Mouse (Mus musculus): ENCODE results near the gene Trpm5.

The Trpm5 gene

DNA sequence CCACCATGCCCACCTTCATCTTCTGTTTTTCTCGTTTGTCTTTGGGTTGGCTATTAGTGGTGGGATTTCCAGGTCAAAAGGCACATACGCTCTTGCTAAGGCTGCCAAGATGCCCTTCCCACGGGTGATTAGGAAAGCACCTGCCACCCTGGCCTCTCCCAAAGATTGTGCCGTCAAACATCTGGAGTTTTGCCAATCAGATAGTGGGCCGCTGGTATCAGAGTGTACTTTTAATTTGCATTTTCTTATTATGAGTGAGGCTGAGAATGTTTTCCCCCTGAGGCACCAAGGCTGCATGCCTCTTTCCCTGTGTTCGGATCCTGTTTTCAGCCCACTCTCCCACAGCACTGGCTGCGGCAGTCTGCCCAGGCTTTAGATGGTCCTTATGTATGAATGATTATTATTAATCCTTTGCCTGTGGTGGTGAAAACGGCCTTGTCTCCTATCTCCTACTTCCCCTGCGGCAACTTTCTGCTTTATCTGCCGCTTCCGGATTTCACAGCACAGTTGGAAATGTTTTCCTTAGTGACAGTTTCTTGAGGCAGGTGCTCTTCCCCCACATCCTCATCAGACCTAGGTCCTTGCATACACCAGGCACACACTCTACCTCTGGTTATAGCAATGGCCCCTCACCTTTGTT lies 10.9 kb upstream of the Trpm5 start:
- no peak for DNase-seq (ENCODE audit: low spot score)

DNA sequence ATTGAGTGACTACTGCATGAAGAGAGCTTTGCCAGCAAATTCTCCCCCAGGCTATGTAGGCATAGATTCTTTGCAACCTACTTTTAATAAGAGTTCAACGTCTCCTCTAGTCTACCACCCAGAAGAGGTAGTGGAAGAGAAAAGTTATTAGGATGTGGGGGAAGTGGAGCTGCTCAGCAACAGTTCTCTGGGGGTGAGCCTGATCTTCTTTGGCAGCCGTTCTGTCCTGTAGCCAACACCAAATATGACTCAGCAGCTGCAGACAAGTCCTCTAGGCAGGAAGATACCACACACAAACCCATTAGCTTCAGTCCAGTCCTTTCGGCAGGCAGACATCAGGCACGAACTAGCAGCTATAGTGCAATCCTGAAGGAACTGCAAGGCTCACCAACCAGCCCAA lies 6.3 kb upstream of the Trpm5 start:
- peak; percentile 6 for DNase-seq (ENCODE audit: low spot score)

- no peak for DNase-seq (ENCODE audit: low spot score)
Measured at GRCm38 (mm10) chr7:143095554-143095907, 1.1 kb upstream of the Trpm5 start.

DNA sequence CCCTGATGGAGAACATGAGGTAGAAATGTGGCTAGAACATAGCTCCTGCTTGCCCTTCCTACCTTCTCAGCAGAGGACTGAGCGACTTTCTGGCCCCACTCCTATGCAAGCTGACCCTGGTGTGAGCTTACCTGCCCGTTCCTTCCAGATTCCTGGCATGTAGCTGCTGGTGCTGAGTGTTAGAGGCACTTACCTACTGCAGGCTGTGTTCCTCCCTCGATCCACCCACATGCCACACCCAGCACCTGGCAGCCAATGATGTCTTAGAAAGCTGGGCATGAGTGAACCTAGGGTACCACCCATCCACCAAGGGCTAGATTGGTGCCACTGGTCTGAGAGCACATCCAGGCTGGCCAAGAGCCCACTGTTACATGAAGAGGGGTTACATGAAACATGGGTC lies 595 bp downstream of the Trpm5 start:
- no peak for DNase-seq (ENCODE audit: low spot score)

- peak; percentile 27 for DNase-seq (ENCODE audit: low spot score)
Measured at GRCm38 (mm10) chr7:143087070-143087579, 7.3 kb downstream of the Trpm5 start.

- peak; percentile 65 for DNase-seq (ENCODE audit: low spot score)
Measured at GRCm38 (mm10) chr7:143086366-143086765, 8.1 kb downstream of the Trpm5 start.

DNA sequence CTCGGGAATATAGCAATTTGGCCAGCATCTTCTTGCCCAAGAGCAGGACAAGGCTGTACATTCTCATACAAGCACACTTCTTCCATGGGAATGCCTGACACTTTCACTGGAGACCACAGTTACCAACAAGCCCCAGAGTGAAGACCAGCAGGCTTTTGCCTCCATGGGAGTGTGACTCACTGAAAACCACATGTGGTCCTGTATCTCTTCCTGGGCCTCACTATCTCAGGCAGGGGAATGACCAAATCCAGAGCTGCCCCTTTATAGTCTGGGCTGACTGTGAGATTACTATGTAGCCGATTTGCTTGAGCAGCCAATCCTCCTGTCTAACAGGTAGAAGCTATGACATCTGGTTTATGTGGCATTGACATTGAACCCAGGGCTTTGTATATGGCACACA lies 10.7 kb downstream of the Trpm5 start:
- DNase-seq (ENCODE audit: low spot score) = no peak

DNA sequence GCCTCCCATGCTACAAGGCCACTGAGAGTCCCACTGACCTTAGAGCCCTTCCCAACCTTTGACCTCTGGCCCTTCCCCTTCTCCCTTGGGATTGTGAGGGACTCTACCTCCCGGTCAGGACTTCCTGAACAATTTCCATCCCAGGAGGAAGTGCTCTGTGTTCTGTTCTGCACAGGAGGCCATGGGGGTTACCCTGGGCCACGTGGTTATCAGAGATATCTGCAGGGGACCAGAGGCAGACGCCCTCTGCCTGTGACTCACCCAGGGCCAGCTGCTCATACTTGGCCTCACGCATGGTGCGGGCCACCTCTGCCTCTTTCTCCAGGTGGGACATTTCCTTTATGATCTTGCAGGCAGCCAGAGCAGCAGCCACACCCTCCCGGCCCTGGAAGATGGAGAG lies 12.4 kb downstream of the Trpm5 start:
- no peak for DNase-seq (ENCODE audit: low spot score)

DNA sequence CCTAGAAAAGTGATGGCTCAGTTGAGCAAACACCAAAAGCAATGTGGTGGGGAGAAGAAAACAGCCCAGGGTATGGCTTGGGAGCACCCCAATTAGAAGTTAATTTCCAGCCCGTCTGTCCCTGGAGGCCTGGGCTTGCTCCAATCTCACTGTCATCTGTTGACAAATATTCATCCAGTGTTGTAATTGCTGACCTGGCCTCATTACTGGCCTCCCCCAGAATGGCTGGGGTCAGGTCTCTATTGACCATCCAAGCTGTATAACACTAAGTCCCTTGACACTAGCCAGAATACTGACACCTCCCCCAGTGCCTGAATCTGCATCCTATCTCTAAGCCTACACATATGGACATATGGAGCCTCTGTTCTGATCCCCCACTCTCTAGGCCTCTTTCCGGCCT lies 17.1 kb downstream of the Trpm5 start:
- no peak for DNase-seq (ENCODE audit: low spot score)

GRCm38 (mm10) chr7:143075394-143075793 lies 19.0 kb downstream of the Trpm5 start:
- no peak for DNase-seq (ENCODE audit: low spot score)

GRCm38 (mm10) chr7:143073086-143073485 lies 21.4 kb downstream of the Trpm5 start:
- peak; percentile 36 for DNase-seq (ENCODE audit: low spot score)

DNA sequence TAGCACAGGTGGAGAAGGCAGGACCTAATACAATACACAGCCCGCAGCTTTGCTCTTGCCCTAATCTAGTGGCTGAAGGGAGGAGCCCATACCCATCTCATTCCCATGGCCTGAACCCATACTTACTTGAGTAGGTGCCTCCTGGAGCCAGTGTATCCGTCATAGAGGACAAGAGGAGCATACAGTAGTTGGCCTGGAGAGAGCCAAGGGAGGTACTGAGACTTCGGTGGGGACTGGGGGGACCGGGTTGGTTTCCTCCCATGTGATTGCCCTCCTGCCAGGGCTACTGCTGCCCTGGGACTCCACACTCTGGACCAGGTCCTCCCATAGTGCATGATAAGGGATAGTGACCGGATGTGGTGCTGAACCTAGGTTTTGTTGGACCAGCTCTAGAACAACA lies 21.8 kb downstream of the Trpm5 start:
- DNase-seq (ENCODE audit: low spot score) = no peak

- no peak for DNase-seq (ENCODE audit: low spot score)
Measured at GRCm38 (mm10) chr7:143070506-143071070, 23.9 kb downstream of the Trpm5 start.

DNA sequence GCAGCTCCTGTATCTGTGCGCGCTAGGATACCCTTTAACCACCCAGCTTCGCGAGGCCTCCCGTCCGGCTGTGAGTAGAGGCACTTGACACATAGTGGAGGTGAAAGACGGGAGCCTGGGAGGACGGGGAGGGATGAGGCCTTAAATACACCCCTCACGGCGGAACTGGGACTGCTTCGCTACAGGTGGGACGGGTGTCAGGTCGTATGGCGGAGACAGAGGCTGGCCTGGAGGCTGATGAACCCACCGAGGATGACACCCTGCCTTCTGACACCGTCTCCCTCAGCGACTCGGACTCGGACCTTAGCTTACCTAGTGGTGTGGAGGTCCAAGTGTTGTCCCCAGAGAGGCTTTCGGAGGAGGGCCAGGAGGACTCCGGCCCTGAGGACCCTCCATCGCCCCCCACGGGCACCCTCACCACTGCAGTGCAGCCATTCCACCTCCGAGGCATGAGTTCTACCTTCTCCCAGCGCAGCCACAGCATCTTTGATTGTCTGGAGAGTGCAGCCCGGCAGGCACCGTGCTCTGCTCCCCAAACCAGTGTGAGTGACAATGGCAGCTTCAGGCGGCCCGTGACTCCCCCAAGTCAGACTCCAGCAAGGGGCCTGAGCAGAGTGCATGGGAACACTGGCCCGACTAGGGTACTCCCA lies 24.6 kb downstream of the Trpm5 start:
- DNase-seq (ENCODE audit: low spot score) = no peak

- DNase-seq (ENCODE audit: low spot score) = peak; percentile 100
Measured at GRCm38 (mm10) chr7:143068882-143069591, 25.4 kb downstream of the Trpm5 start, which contains the start of gene Tssc4. Gene Tssc4 (plus strand): TSS chr7:143069249.

DNA sequence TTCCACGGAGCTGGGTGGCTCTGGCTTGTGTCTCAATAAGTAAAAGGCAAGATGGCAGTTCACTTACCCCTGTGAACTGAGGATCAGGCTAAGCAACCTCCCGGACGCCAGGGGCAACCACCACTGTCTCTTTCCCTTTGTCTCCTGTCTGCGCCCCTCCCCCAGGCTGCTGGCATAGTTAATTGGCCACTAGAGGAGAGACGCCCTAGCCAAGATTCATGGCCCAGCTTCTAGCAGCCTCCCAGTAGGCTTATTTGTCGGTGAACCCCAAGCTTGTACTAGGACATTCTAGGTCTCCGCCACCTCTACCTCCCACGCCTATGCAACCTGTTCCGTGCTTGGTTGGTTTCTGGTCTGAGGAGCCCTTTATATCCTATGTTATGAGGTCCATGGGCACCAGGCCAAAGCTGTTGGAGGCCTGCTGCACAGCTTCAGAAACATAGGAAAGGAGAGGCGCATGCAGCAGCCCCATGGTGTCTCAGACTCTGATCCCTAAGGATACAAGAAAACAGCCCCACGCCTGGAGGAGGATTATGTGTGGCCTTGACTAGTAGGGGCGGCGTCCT lies 26.0 kb downstream of the Trpm5 start:
- DNase-seq (ENCODE audit: low spot score) = peak; percentile 57

- DNase-seq (ENCODE audit: low spot score) = no peak
Measured at GRCm38 (mm10) chr7:143067897-143068296, 26.5 kb downstream of the Trpm5 start.

GRCm38 (mm10) chr7:143067469-143067868 lies 27.0 kb downstream of the Trpm5 start:
- DNase-seq (ENCODE audit: low spot score) = no peak

- DNase-seq (ENCODE audit: low spot score) = no peak
Measured at GRCm38 (mm10) chr7:143065692-143066091, 28.8 kb downstream of the Trpm5 start.

DNA sequence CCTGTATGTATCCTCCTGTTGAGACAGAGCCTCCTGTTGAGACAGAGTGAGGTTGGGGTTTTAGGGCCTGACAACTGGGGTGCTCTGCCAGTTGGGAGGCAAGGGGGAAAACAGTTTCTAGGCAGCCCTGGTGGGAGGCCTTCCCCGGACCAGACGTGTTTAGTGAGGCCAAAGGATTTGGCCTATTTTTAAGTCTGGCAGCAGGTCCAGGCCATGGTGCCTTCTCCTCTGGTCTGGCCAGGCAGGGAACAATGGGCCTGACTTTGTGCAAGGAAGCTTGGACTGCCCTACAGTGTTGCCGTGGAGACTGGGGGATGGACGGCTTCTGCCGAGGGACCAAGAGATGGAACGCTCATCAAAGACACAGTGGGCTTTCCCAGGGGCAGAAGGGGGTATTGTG lies 30.2 kb downstream of the Trpm5 start:
- no peak for DNase-seq (ENCODE audit: low spot score)

DNA sequence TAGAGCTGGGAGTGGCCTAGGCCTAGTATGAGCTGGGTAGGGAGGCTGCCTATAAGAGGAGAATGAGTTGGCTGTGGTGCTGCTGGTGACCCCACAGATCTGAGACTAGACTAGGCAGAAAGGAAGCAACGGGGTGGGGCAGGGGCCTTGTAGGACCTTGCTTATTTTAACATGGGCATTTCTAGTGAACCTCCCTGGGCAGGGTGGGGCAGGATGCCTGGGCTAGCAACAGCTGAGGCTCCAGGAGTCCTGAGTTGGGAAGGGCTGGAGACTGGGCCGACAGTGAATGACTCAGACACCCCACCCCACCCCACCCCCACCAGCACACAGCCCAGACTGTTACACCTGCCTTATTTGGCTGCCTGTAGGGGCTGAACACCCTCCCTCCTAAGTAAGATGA lies 31.7 kb downstream of the Trpm5 start:
- no peak for DNase-seq (ENCODE audit: low spot score)

DNA sequence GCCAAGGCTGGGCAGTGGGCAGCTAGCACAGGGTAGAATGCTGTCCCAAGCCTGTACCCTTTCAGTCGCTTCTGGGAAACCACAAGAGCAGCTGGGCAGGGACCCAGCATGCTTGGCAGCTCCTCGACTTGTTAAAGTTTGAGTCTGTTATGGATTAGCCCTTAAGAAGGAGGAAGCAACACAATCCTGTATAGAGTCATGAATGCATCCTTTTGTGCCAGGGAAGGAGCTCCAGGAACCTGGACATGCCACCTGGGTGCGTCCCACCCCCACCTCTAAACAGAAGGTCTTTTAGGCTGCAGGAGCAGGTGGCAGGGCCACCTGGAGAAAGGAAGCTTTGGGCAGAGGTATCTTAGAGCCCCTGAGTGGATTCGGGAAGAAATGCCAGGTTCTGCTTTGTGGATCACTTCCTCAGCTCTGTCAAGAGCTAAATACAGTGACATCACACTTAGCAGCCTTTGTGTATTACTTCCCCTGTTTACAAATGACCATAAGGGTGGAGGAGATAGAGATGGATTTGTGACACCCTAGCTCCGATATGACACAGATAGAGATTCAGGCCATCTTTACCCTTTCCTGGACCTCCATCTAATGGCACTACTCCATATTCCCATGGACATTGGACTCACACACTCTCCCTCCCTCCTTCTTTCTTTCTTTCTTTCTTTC lies 35.1 kb downstream of the Trpm5 start:
- DNase-seq (ENCODE audit: low spot score) = peak; percentile 74

Data from adipocyte (in vitro differentiated cells).